Mouse (Mus musculus): Measurements from ENCODE around the gene Ppp2r5b. TPM values are rescaled to one million over a fixed set of nuclear protein-coding genes. Genes with fewer than 3 reads are reported as not detected.

Gene Ppp2r5b
- 23.9 to 27.8 TPM (median 25.9 TPM) in 4 replicates for total RNA-seq (2023; ENCODE audit: inconsistent age)

DNA sequence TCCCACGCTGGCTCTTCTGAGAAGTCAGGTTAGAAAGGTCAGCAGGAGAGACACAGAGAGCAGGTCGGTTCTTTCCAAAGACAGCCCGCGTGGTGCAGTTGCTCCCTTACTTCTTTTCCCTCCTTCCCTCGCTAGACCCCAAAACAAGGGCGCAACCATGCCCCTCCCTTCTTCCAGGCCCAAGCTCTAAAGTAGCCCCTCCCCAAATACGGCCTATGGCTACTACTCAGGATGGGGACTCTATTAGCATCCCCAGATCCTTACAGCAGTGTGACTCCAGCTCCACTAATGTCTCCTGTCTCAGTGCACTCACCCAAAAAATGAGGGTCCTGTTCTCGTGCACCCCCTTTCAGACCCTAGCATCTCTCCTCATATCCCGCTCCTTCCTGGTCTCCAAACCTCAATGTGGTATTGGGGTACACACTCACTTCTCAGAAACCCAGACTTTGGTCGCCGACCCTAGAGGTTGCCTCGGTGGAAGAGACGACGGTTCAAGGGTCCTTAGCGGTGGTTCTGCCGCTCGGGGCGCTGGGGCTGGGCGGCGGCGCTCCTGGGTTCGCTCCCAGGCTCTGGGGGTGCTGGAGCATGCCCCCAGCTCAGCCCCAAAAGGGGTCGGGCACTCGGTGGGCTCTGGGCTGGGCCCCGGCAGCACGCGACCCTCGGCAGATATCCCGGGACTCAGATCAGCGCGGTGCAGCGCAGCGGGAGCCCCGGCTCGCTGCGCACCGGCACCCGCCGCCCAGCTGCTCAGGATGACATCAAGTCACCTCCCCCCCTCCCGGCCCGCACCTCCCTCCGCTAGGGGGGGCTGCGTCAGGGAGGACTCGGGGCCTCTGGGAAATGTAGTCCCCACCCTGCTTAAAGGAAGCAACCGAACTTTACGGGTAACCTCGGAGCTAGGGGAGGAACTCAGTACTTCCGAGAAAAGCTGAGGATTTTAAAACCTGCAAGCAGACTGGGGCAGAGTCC, at the start of gene Ppp2r5b:
Gene Ppp2r5b (minus strand): TSS at position 789 of the 969 bp plus-strand sequence.

DNA sequence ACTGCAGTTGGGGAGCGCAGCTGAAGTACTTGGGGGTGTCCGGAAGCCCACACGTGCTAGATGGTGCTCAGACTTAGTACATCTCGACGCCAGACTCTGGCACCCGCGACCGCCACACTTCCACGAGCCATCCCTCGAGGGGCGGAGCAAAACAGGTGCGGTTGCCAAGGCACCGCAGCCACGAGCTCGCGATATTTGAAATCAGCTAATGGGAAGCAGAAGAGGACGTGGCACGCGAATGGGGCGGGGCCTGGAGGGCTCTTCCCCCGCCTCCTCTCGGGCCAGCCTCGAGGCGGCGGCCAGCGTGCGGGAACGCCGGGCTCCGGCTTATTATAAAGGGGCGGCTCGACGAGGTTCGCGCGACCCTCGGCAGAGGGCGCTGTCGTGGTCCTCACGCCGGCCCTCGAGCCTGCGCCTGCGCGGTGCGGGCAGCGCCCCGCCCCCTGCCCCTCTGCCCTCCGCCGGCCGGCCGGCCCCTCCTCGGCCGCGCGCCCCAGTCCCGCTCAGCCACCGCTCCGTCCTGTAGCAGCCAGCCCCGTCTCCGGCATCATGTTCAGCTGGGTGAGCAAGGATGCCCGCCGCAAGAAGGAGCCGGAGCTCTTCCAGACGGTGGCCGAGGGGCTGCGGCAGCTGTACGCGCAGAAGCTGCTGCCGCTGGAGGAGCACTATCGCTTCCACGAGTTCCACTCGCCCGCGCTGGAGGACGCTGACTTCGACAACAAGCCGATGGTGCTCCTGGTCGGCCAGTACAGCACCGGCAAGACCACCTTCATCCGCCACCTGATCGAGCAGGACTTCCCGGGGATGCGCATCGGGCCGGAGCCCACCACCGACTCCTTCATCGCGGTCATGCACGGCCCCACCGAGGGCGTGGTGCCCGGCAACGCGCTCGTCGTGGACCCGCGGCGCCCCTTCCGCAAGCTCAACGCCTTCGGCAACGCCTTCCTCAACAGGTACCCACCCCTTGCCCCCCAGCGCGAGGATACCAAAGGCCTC, 41.1 kb upstream of the Ppp2r5b start, which contains the start of gene Ehd1:
Gene Ehd1 (plus strand): TSS at position 300 of the 996 bp plus-strand sequence.

DNA sequence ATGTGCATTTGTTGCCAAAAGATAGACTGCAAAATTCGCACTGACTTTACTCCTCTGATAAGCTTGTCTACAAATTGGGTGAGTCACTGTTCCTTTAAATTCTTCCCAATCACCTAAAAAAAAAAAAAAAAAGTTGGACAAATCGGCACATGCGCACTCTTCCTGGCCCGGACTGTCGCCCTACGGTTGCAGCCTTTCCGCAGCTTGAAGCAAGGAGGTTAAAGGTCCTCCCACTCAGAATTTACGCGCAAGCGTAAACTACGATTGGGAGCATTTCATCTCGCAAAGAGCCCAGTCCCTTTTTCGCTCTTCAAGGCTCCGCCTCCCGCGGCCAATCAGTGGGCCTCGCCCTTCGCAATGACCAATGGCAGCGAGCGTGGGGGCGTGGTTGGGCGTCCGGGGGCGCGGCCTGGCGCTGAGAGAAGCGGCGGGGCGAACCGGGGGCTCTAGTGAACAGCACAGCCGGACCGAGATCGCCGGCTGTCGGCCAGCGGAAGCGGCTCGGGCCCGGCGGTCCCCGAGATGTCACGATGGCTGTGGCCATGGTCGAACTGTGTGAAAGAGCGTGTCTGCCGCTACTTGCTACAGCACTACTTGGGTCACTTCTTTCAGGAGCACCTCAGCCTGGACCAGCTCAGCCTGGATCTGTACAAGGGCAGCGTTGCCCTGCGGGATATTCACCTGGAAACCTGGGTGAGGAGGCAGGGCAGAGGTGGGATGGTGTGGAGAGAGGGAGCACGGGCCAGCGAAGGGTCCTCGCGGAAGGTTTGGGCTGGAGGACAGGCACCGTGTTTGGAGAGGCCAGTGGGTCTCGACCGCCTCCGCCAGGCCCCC, 5.8 kb upstream of the Ppp2r5b start, which contains the start of gene Atg2a:
Gene Atg2a (plus strand): TSS at position 395 of the 834 bp plus-strand sequence.

DNA sequence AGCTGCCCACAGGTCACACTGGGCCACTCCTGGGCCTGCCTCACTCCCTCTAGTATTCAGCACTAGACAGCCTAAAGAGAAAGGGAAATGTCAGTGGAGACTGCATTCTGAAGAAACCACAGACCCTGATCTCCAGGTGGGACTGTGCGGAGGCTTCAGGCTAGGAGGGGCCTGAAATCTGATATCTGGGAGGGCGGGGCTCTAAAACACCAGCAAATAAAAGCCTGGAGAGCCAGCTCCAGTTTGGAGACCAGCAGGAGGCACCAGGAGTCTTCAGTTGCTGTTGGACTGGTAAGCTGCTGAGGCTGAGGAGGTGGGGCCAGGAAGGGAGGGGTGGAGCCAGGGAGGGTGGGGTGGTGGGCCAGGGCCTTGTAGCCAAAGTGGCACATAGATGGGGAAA, 9.5 kb downstream of the Ppp2r5b start, which contains the start of gene Gpha2:
Gene Gpha2 (plus strand): TSS at position 246 of the 400 bp plus-strand sequence.

DNA sequence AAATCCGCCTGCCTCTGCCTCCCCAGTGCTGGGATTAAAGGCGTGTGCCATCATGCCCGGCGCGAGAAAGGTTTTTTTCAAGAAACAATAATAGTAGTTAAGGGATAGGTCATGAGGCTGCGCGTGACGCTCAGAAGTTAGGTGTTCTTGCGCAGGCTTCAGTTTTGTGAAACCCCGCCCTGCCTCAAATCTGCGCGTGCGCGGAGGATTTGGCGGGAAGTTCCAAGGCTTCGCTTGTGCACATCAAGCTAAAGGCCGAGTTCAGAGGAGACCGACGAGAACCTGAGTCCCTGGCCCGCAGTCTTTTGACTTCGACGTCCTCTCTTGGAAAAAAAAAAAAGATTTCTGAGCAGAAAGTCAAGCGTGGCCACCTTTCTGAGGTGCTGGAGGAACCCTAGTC, 51.5 kb downstream of the Ppp2r5b start, which contains the start of gene Majin:
Gene Majin (plus strand): TSS at position 258 of the 400 bp plus-strand sequence.

Other genes starting within 250 kb of the Ppp2r5b start
- gene Slc22a20, start 249.7 kb downstream of the Ppp2r5b start, total RNA-seq (2023; ENCODE audit: inconsistent age), result not detected in 4 replicates
- gene Capn1, start 220.0 kb downstream of the Ppp2r5b start, total RNA-seq (2023; ENCODE audit: inconsistent age), result 82.1 to 108 TPM (median 91.6 TPM) in 4 replicates
- 176 to 196 TPM (median 188 TPM) in 4 replicates for gene Syvn1, start 189.3 kb downstream of the Ppp2r5b start, total RNA-seq (2023; ENCODE audit: inconsistent age)
- gene Mrpl49, start 178.1 kb downstream of the Ppp2r5b start, total RNA-seq (2023; ENCODE audit: inconsistent age), result 14.5 to 19.1 TPM (median 18.6 TPM) in 4 replicates
- gene Fau, start 178.0 kb downstream of the Ppp2r5b start, total RNA-seq (2023; ENCODE audit: inconsistent age), result 3,370 to 3,487 TPM (median 3,432 TPM) in 4 replicates
- 11.7 to 16.6 TPM (median 12.9 TPM) in 4 replicates for gene Znhit2, start 174.7 kb downstream of the Ppp2r5b start, total RNA-seq (2023; ENCODE audit: inconsistent age)
- gene Tm7sf2, start 167.5 kb downstream of the Ppp2r5b start, total RNA-seq (2023; ENCODE audit: inconsistent age), result 9.3 to 20.4 TPM (median 16.4 TPM) in 4 replicates
- 88.4 to 98.7 TPM (median 94.0 TPM) in 4 replicates for gene Vps51, start 158.6 kb downstream of the Ppp2r5b start, total RNA-seq (2023; ENCODE audit: inconsistent age)
- gene Tmem262, start 155.8 kb downstream of the Ppp2r5b start, total RNA-seq (2023; ENCODE audit: inconsistent age), result not detected in 4 replicates
- 1.0 to 1.4 TPM in 2 of 4 replicates, not detected in the others for gene Gm28374, start 153.6 kb downstream of the Ppp2r5b start, total RNA-seq (2023; ENCODE audit: inconsistent age)
- 52.4 to 58.0 TPM (median 54.3 TPM) in 4 replicates for gene Zfpl1, start 150.9 kb downstream of the Ppp2r5b start, total RNA-seq (2023; ENCODE audit: inconsistent age)
- 1.4 to 3.9 TPM (median 2.2 TPM) in 4 replicates for gene Cdca5, start 150.9 kb downstream of the Ppp2r5b start, total RNA-seq (2023; ENCODE audit: inconsistent age)
- not detected in 4 replicates for gene AC131692.1, start 141.5 kb downstream of the Ppp2r5b start, total RNA-seq (2023; ENCODE audit: inconsistent age)
- not detected in 4 replicates for gene Naaladl1, start 130.1 kb downstream of the Ppp2r5b start, total RNA-seq (2023; ENCODE audit: inconsistent age)
- 8.1 to 10.4 TPM (median 8.8 TPM) in 4 replicates for gene Sac3d1, start 117.2 kb downstream of the Ppp2r5b start, total RNA-seq (2023; ENCODE audit: inconsistent age)
- gene Snx15, start 107.6 kb downstream of the Ppp2r5b start, total RNA-seq (2023; ENCODE audit: inconsistent age), result 28.8 to 34.9 TPM (median 32.1 TPM) in 4 replicates
- gene Batf2, start 94.9 kb downstream of the Ppp2r5b start, total RNA-seq (2023; ENCODE audit: inconsistent age), result not detected in 4 replicates
- 28.2 to 35.1 TPM (median 33.3 TPM) in 4 replicates for gene Arl2, start 94.3 kb downstream of the Ppp2r5b start, total RNA-seq (2023; ENCODE audit: inconsistent age)
- gene Majin, start 51.5 kb downstream of the Ppp2r5b start, total RNA-seq (2023; ENCODE audit: inconsistent age), result not detected in 4 replicates
- not detected in 4 replicates for gene Gpha2, start 9.5 kb downstream of the Ppp2r5b start, total RNA-seq (2023; ENCODE audit: inconsistent age)
- gene Atg2a, start 5.8 kb upstream of the Ppp2r5b start, total RNA-seq (2023; ENCODE audit: inconsistent age), result 163 to 191 TPM (median 175 TPM) in 4 replicates
- gene Ehd1, start 40.9 kb upstream of the Ppp2r5b start, total RNA-seq (2023; ENCODE audit: inconsistent age), result 247 to 254 TPM (median 253 TPM) in 4 replicates
- gene Cdc42bpg, start 70.6 kb upstream of the Ppp2r5b start, total RNA-seq (2023; ENCODE audit: inconsistent age), result 13.9 to 18.0 TPM (median 15.4 TPM) in 4 replicates
- gene Men1, start 99.1 kb upstream of the Ppp2r5b start, total RNA-seq (2023; ENCODE audit: inconsistent age), result 39.8 to 42.8 TPM (median 40.9 TPM) in 4 replicates
- 591 to 639 TPM (median 615 TPM) in 4 replicates for gene Map4k2, start 105.3 kb upstream of the Ppp2r5b start, total RNA-seq (2023; ENCODE audit: inconsistent age)
- gene Sf1, start 127.8 kb upstream of the Ppp2r5b start, total RNA-seq (2023; ENCODE audit: inconsistent age), result 917 to 1,004 TPM (median 992 TPM) in 4 replicates
- gene Pygm, start 148.5 kb upstream of the Ppp2r5b start, total RNA-seq (2023; ENCODE audit: inconsistent age), result 21.0 to 29.6 TPM (median 25.9 TPM) in 4 replicates
- 716 to 754 TPM (median 727 TPM) in 4 replicates for gene Rasgrp2, start 163.5 kb upstream of the Ppp2r5b start, total RNA-seq (2023; ENCODE audit: inconsistent age)
- 0.78 to 2.7 TPM (median 1.1 TPM) in 4 replicates for gene Nrxn2, start 182.9 kb upstream of the Ppp2r5b start, total RNA-seq (2023; ENCODE audit: inconsistent age)

Data from B cell, adult (primary cell).